Mouse (Mus musculus) heart, adult 2 months (tissue): Measurements from ENCODE around the gene Gm37240.

Experiments
- CTCF ChIP-seq: fragments of 200-600 bp; IDR thresholded peaks from 2 replicates; pipeline ENCODE4 v1.8.1; 2022; ENCODE audit warnings: antibody characterized with exemption, mild to moderate bottlenecking, moderate library complexity
- EP300 ChIP-seq: fragments of 200-500 bp; IDR thresholded peaks from 2 replicates; pipeline ENCODE4 v1.6.1; 2011; ENCODE audit warnings: low read depth, low read length, control low read depth; ENCODE audit not compliant: insufficient read depth
- POLR2A ChIP-seq: fragments of 200-500 bp; IDR thresholded peaks from 2 replicates; pipeline ENCODE4 v1.6.1; 2011; ENCODE audit warnings: mild to moderate bottlenecking, low read depth, low read length, control low read depth; ENCODE audit not compliant: insufficient read depth

- TF ChIP-seq POLR2A (no peak), CTCF (no peak), EP300 (no peak)
Measured at GRCm38 (mm10) chr3:85666166-85666565, 221.2 kb downstream of the Gm37240 start.
